Mouse (Mus musculus) CH12.LX (cell line): Measurements from ENCODE around the gene Ctc1.

Experiments used
- CHD1 ChIP-seq: IDR thresholded peaks from 2 replicates; pipeline ENCODE4 v1.6.1; 2012; ENCODE audit warnings: low read depth, low read length, improper control_type of control experiment, inconsistent platforms
- CTCF ChIP-seq, 2 experiments: IDR thresholded peaks in 1 of 2; conservative IDR thresholded peaks in 1 of 2; 2 replicates each; pipeline ENCODE4 v1.5.1; 2011 to 2012; ENCODE audit warnings: low read depth in 2 of 2, low read length in 2 of 2, improper control_type of control experiment in 1 of 2, inconsistent platforms in 1 of 2, mild to moderate bottlenecking in 1 of 2, moderate library complexity in 1 of 2
- GABPA ChIP-seq: IDR thresholded peaks from 2 replicates; pipeline ENCODE4 v1.6.1; 2012; ENCODE audit warnings: low read depth, low read length, improper control_type of control experiment, inconsistent platforms; ENCODE audit not compliant: insufficient replicate concordance
- JUND ChIP-seq: conservative IDR thresholded peaks from 2 replicates; pipeline ENCODE4 v1.6.1; 2011; ENCODE audit warnings: low read depth, low read length, improper control_type of control experiment
- MAFK ChIP-seq: IDR thresholded peaks from 2 replicates; pipeline ENCODE4 v1.6.1; 2011; ENCODE audit warnings: low read length, improper control_type of control experiment; ENCODE audit not compliant: insufficient replicate concordance
- MAX ChIP-seq: IDR thresholded peaks from 2 replicates; pipeline ENCODE4 v1.6.1; 2011; ENCODE audit warnings: low read length, improper control_type of control experiment
- POLR2A ChIP-seq: IDR thresholded peaks from 2 replicates; pipeline ENCODE4 v1.6.1; 2011; ENCODE audit warnings: low read depth, mild to moderate bottlenecking, improper control_type of control experiment, low read length
- RAD21 ChIP-seq: IDR thresholded peaks from 2 replicates; pipeline ENCODE4 v1.6.1; 2011; ENCODE audit warnings: low read depth, mild to moderate bottlenecking, low read length, improper control_type of control experiment, moderate library complexity
- TCF12 ChIP-seq: IDR thresholded peaks from 2 replicates; pipeline ENCODE4 v1.6.1; 2014; ENCODE audit warnings: low read depth, mild to moderate bottlenecking, inconsistent platforms, low read length, improper control_type of control experiment
- USF1 ChIP-seq: IDR thresholded peaks from 2 replicates; pipeline ENCODE4 v1.6.1; 2014; ENCODE audit warnings: low read depth, mild to moderate bottlenecking, inconsistent platforms, low read length, improper control_type of control experiment
- ZNF384 ChIP-seq: IDR thresholded peaks from 2 replicates; pipeline ENCODE4 v1.6.1; 2012; ENCODE audit warnings: low read depth, low read length, improper control_type of control experiment, inconsistent platforms

DNA sequence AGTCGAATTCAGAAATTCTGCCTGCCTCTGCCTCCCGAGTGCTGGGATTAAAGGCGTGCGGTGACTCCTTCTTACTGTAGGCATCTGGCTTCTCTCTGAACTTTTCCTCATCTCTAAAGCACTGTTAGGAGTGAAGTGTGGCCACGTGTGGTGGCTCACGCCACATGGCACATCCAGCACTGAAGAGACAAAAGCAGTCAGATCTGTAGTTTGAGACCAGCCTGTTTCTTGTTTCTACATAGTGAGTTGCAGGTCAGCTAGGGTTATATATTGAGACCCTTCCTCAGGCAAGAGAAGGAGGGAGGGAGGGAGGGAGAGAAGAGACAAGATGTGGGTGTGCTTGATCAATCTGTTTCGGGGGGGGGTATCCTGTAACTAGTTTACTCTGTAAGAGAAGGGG lies 40.6 kb upstream of the Ctc1 start, which contains the start of gene Rangrf:
- TF ChIP-seq CHD1 (no peak), MAX (no peak), CTCF (conservative IDR thresholded peaks at IDR 0.05 in 1 of 2, IDR thresholded peaks at IDR 0.05 in 1 of 2; ENCODE audit: low read depth in 2 of 2, low read length in 2 of 2) (no peak), POLR2A (no peak), USF1 (no peak), ZNF384 (no peak), MAFK (no peak), RAD21 (no peak), JUND (no peak), GABPA (no peak), TCF12 (no peak)
